Mouse (Mus musculus) limb, embryonic 11.5 days (tissue): ENCODE measurements around the gene Gpld1. TPM values are rescaled to one million over a fixed set of nuclear protein-coding genes. Genes with fewer than 3 reads are reported as not detected.
A peak's percentile ranks its signal among the peaks of the same experiment; 100 is the strongest.

Source experiments
- ATAC-seq: fragments of 200-750 bp; cut with Nextera tagmentation; 2 replicates; pipeline ENCODE4 v1.8.0; 2017; ENCODE audit warnings: low read depth; ENCODE audit not compliant: insufficient number of reproducible peaks, low FRiP score, low TSS enrichment
- DNase-seq: peaks from one replicate; pipeline ENCODE4 v3.0.0-alpha.2; 2015; ENCODE audit warnings: low spot score
- H3K27ac ChIP-seq: fragments of 300-500 bp; sonication (generic); replicated peaks from 2 replicates; pipeline ENCODE4 v1.5.1; 2014; ENCODE audit warnings: low read depth, mild to moderate bottlenecking, low read length
- H3K27me3 ChIP-seq: fragments of 300-500 bp; sonication (generic); 2 replicates; pipeline ENCODE4 v1.6.1; 2014; ENCODE audit warnings: mild to moderate bottlenecking, low read length, mixed read lengths; ENCODE audit not compliant: control insufficient read depth, insufficient read depth
- H3K36me3 ChIP-seq: fragments of 300-500 bp; sonication (generic); 2 replicates; pipeline ENCODE4 v1.6.1; 2014; ENCODE audit warnings: mild to moderate bottlenecking, low read length, moderate library complexity, mixed read lengths; ENCODE audit not compliant: control insufficient read depth, insufficient read depth
- H3K4me1 ChIP-seq: fragments of 300-500 bp; sonication (generic); 2 replicates; pipeline ENCODE4 v1.6.1; 2014; ENCODE audit warnings: low read length, mixed read lengths; ENCODE audit not compliant: control insufficient read depth, insufficient read depth
- H3K4me2 ChIP-seq: fragments of 300-500 bp; sonication (generic); 2 replicates; pipeline ENCODE4 v1.6.1; 2014; ENCODE audit warnings: low read depth, mild to moderate bottlenecking, moderate library complexity; ENCODE audit not compliant: severe bottlenecking
- H3K4me3 ChIP-seq: fragments of 300-500 bp; sonication (generic); 2 replicates; pipeline ENCODE4 v1.5.1; 2014; ENCODE audit warnings: low read depth, low read length
- H3K9ac ChIP-seq: fragments of 300-500 bp; sonication (generic); 2 replicates; pipeline ENCODE4 v1.6.1; 2014; ENCODE audit warnings: mild to moderate bottlenecking, low read length
- H3K9me3 ChIP-seq: fragments of 300-500 bp; sonication (generic); 2 replicates; pipeline ENCODE4 v1.6.1; 2016; ENCODE audit warnings: low read length; ENCODE audit not compliant: control insufficient read depth
- WGBS: fragments of 180-500 bp; shearing (Covaris S2); extraction: QIAGEN DNeasy Blood & Tissue Kit; methylation state at CpG from one replicate; pipeline ENCODE4 v1.1.7; 2014; 5-methylcytosine and 5-hydroxymethylcytosine counted together
- polyA plus RNA-seq: library from polyadenylated mRNA; unstranded; fragments of >200 nt; fragmentation: Nextera tagmentation; extraction: Ambion mirVana; gene quantifications from 2 replicates; pipeline ENCODE4 v1.2.1, GENCODE M21; 2014

Gpld1 gene
- polyA plus RNA-seq, 1 experiment from 2014 or later, result 0.25 TPM

- Histone ChIP-seq H3K9ac (no peak overlapping the region), H3K36me3 (no peaks in the 10 kb centered on the region), H3K4me1 (no peaks in the 10 kb centered on the region), H3K4me2 (no peak overlapping the region), H3K4me3 (no peak overlapping the region), H3K27ac (no peak overlapping the region), H3K9me3 (no peaks in the 10 kb centered on the region), H3K27me3 (no peaks in the 10 kb centered on the region)
- WGBS, result 84% methylated on average over 5 of the region's 5 CpGs
- DNase-seq (no peak), ATAC-seq (no peak)
These were observed 34.9 kb downstream of the Gpld1 start for GRCm38 (mm10) chr13:24977820-24978342.

- no peak for ATAC-seq
- no peak for DNase-seq
- no peaks in the 10 kb centered on the region for H3K27me3 ChIP-seq
- H3K9me3 ChIP-seq, result no peaks in the 10 kb centered on the region
- WGBS, result 90% methylated on average over 6 of the region's 6 CpGs
- H3K27ac ChIP-seq, result no peak overlapping the region
- no peak overlapping the region for H3K4me2 ChIP-seq
- H3K4me3 ChIP-seq, result no peak overlapping the region
- no peaks in the 10 kb centered on the region for H3K36me3 ChIP-seq
- H3K4me1 ChIP-seq, result no peaks in the 10 kb centered on the region
- H3K9ac ChIP-seq, result no peak overlapping the region
These were observed 38.1 kb downstream of the Gpld1 start for GRCm38 (mm10) chr13:24981031-24981430.

GRCm38 (mm10) chr13:24985435-24985834 is 42.5 kb downstream of the Gpld1 start:
- H3K27ac ChIP-seq, result no peak overlapping the region
- H3K4me3 ChIP-seq, result no peak overlapping the region
- H3K4me1 ChIP-seq, result no peaks in the 10 kb centered on the region
- no peaks in the 10 kb centered on the region for H3K9me3 ChIP-seq
- 0 out of 2 replicates have a peak, but pooled peaks cover 2% of the 10 kb centered on the region for H3K36me3 ChIP-seq
- DNase-seq (no peak), ATAC-seq (no peak)
- no peak overlapping the region for H3K9ac ChIP-seq
- no peaks in the 10 kb centered on the region for H3K27me3 ChIP-seq
- 91% methylated on average over 2 of the region's 2 CpGs for WGBS
- H3K4me2 ChIP-seq, result no peak overlapping the region

GRCm38 (mm10) chr13:24988391-24988790 is 45.4 kb downstream of the Gpld1 start:
- ATAC-seq (no peak), DNase-seq (peak; percentile 50)
- 41% methylated on average over 7 of the region's 7 CpGs for WGBS
- Histone ChIP-seq H3K9ac (no peak overlapping the region), H3K36me3 (peaks cover 4% of the 10 kb centered on the region; the same call in 1 of the 2 replicates), H3K27ac (no peak overlapping the region), H3K9me3 (no peaks in the 10 kb centered on the region), H3K27me3 (no peaks in the 10 kb centered on the region), H3K4me3 (no peak overlapping the region), H3K4me1 (no peaks in the 10 kb centered on the region), H3K4me2 (no peak overlapping the region)

GRCm38 (mm10) chr13:24989006-24989405 is 46.1 kb downstream of the Gpld1 start:
- H3K4me1 ChIP-seq, result no peaks in the 10 kb centered on the region
- H3K9ac ChIP-seq, result no peak overlapping the region
- no peak overlapping the region for H3K4me2 ChIP-seq
- no peak overlapping the region for H3K27ac ChIP-seq
- DNase-seq (no peak), ATAC-seq (no peak)
- H3K4me3 ChIP-seq, result no peak overlapping the region
- no peaks in the 10 kb centered on the region for H3K27me3 ChIP-seq
- no peaks in the 10 kb centered on the region for H3K9me3 ChIP-seq
- peaks cover 4% of the 10 kb centered on the region; the same call in 1 of the 2 replicates for H3K36me3 ChIP-seq
- 88% methylated on average over 6 of the region's 6 CpGs for WGBS

GRCm38 (mm10) chr13:24993160-24993559 is 50.2 kb downstream of the Gpld1 start:
- Histone ChIP-seq H3K4me2 (no peak overlapping the region), H3K4me3 (no peak overlapping the region), H3K9me3 (no peaks in the 10 kb centered on the region), H3K27ac (no peak overlapping the region), H3K36me3 (peaks cover 28% of the 10 kb centered on the region), H3K9ac (no peak overlapping the region), H3K27me3 (no peaks in the 10 kb centered on the region), H3K4me1 (no peaks in the 10 kb centered on the region)
- DNase-seq (no peak), ATAC-seq (no peak)
- 71% methylated on average over 2 of the region's 2 CpGs for WGBS

- Histone ChIP-seq H3K4me1 (no peaks in the 10 kb centered on the region), H3K9ac (no peak overlapping the region), H3K27ac (no peak overlapping the region), H3K36me3 (peaks cover 28% of the 10 kb centered on the region), H3K4me2 (no peak overlapping the region), H3K4me3 (no peak overlapping the region), H3K27me3 (no peaks in the 10 kb centered on the region), H3K9me3 (no peaks in the 10 kb centered on the region)
- 88% methylated on average over 2 of the region's 2 CpGs for WGBS
- no peak for ATAC-seq
- DNase-seq, result no peak
These were observed 56.6 kb downstream of the Gpld1 start for GRCm38 (mm10) chr13:24999538-24999937.

- ATAC-seq (no peak), DNase-seq (no peak)
- Histone ChIP-seq H3K36me3 (peaks cover 8% of the 10 kb centered on the region; the same call in 1 of the 2 replicates), H3K27me3 (no peaks in the 10 kb centered on the region), H3K4me1 (no peaks in the 10 kb centered on the region), H3K4me2 (no peak overlapping the region), H3K9ac (no peak overlapping the region), H3K27ac (no peak overlapping the region), H3K9me3 (no peaks in the 10 kb centered on the region), H3K4me3 (no peak overlapping the region)
These were observed 60.0 kb downstream of the Gpld1 start for GRCm38 (mm10) chr13:25002965-25003364.

GRCm38 (mm10) chr13:25007115-25007514 is 64.2 kb downstream of the Gpld1 start:
- WGBS, result 85% methylated on average over 6 of the region's 8 CpGs
- no peak for ATAC-seq
- no peak overlapping the region for H3K9ac ChIP-seq

More at GRCm38 (mm10) chr13:25007115-25007514, 64.2 kb downstream of the Gpld1 start:
- no peak overlapping the region for H3K4me3 ChIP-seq
- H3K4me2 ChIP-seq, result no peak overlapping the region
- H3K9me3 ChIP-seq, result no peaks in the 10 kb centered on the region
- no peak for DNase-seq
- no peaks in the 10 kb centered on the region for H3K27me3 ChIP-seq
- no peaks in the 10 kb centered on the region for H3K4me1 ChIP-seq
- peaks cover 4% of the 10 kb centered on the region; the same call in 1 of the 2 replicates for H3K36me3 ChIP-seq
- H3K27ac ChIP-seq, result no peak overlapping the region
